Mouse (Mus musculus): Measurements from ENCODE around the gene Rrp9. TPM values are rescaled to one million over a fixed set of nuclear protein-coding genes. Genes with fewer than 3 reads are reported as not detected.

Gene Rrp9
- polyA plus RNA-seq, 1 experiment: 27.4 TPM

DNA sequence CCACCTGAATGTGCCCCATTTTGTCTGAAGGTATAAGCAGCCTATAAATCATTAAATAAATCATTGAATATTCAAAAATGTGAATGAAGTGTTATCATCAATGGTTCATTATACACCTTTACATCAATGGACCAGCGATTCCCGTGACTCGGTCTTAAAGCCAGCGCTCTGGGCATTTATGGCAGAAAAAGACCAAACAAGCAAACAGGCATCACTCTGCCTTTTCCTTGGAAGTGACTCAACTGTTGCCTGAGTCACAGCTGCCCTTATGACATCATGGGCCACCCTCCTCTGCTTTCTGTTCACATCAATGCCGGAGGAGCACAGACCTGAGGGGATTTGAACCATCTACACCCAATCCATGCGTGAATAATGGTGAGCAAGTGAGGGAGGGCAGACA is 23.9 kb downstream of the Rrp9 start, which contains the start of gene Iqcf1:
TSS of gene Iqcf1 (plus strand) at position 301 of the 400 bp plus-strand sequence.
- 91% methylated on average over 6 of the region's 6 CpGs for WGBS
- TF ChIP-seq CTCF (IDR thresholded peaks at IDR 0.05; ENCODE audit: insufficient read depth, low read length) (no peak), POLR2A (IDR thresholded peaks at IDR 0.05; ENCODE audit: borderline replicate concordance, extremely low read depth, low read depth, low read length) (no peak)
- H3K4me3 ChIP-seq (replicated peaks; ENCODE audit: extremely low read depth, low read depth, low read length): no peak within 1 kb of the TSS
- no peak for DNase-seq
- H3K4me1 ChIP-seq (ENCODE audit: control insufficient read depth, insufficient read depth, low read length): no peaks in the 10 kb centered on the region

DNA sequence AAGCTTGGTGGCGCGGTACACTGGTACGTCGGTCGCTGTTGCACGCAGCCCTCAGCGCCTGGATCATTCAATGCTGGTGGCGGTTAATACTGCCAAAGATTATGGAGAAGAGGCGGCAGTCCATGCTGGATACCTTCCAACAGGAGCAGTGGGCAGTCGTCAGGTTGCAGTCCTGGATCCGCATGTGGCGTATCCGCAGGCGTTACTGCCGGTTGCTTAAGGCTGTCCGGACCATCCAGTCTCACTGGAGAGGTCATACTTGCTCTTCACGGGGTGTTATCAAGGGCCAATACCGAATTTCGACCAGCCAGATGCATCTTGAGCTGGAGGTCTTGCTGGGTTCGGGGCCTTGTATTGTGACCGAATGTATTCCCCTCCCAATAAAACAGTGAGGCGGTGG is 26.1 kb downstream of the Rrp9 start:
- DNase-seq: no peak
- Histone ChIP-seq H3K4me1 (ENCODE audit: control insufficient read depth, insufficient read depth, low read length) (no peaks in the 10 kb centered on the region), H3K4me3 (replicated peaks; ENCODE audit: extremely low read depth, low read depth, low read length) (no peak overlapping the region)
- TF ChIP-seq CTCF (IDR thresholded peaks at IDR 0.05; ENCODE audit: insufficient read depth, low read length): no peak
- no peak for TF ChIP-seq POLR2A (IDR thresholded peaks at IDR 0.05; ENCODE audit: borderline replicate concordance, extremely low read depth, low read depth, low read length)
- WGBS: 89% methylated on average over 22 of the region's 22 CpGs

DNA sequence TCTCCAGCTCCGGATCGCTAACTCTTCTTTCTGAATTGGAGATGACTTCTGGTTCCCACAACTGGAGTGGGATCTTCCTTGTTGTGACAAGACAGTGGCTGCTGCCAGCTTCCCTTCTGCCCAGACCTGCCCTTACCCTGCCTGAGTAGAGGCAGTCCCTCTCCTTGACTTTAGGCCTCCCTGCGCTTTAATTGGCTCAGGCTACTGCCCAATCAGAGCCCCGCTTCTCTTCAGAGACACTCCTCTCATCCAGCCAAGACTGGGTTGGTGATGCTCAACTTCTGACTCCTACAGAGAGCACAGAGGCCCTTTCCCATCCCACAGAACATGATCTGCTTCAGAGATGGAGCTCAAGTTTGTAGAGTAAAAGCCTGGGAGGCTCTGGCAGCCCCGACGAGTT is 28.5 kb downstream of the Rrp9 start:
- WGBS: 84% methylated on average over 6 of the region's 6 CpGs
- no peak for DNase-seq
- TF ChIP-seq POLR2A (IDR thresholded peaks at IDR 0.05; ENCODE audit: borderline replicate concordance, extremely low read depth, low read depth, low read length) (no peak), CTCF (IDR thresholded peaks at IDR 0.05; ENCODE audit: insufficient read depth, low read length) (no peak)
- H3K4me1 ChIP-seq (ENCODE audit: control insufficient read depth, insufficient read depth, low read length): no peaks in the 10 kb centered on the region
- no peak overlapping the region for H3K4me3 ChIP-seq (replicated peaks; ENCODE audit: extremely low read depth, low read depth, low read length)

DNA sequence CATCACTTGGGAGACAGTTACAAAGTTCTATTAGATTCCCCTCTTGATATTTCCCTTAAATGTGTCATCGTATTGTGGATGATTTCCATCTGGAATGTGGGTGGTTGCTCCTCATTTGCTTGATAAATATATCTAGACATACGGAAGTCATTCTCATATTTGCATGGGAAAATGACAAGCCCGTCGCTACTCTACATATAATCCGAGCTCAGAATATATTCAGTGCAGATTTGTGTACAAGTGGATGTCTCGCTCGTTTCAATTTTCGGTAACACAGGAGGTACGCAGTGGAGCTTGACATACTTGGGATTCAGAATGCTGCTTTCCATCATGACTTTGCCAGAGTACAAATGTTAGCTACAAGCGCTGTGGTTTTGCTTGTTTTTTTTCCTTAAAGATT is 33.6 kb downstream of the Rrp9 start:
- no peaks in the 10 kb centered on the region; the same call in 1 of the 2 replicates for H3K4me1 ChIP-seq (ENCODE audit: control insufficient read depth, insufficient read depth, low read length)
- TF ChIP-seq CTCF (IDR thresholded peaks at IDR 0.05; ENCODE audit: insufficient read depth, low read length) (no peak), POLR2A (IDR thresholded peaks at IDR 0.05; ENCODE audit: borderline replicate concordance, extremely low read depth, low read depth, low read length) (no peak)
- WGBS: 88% methylated on average over 10 of the region's 10 CpGs

DNA sequence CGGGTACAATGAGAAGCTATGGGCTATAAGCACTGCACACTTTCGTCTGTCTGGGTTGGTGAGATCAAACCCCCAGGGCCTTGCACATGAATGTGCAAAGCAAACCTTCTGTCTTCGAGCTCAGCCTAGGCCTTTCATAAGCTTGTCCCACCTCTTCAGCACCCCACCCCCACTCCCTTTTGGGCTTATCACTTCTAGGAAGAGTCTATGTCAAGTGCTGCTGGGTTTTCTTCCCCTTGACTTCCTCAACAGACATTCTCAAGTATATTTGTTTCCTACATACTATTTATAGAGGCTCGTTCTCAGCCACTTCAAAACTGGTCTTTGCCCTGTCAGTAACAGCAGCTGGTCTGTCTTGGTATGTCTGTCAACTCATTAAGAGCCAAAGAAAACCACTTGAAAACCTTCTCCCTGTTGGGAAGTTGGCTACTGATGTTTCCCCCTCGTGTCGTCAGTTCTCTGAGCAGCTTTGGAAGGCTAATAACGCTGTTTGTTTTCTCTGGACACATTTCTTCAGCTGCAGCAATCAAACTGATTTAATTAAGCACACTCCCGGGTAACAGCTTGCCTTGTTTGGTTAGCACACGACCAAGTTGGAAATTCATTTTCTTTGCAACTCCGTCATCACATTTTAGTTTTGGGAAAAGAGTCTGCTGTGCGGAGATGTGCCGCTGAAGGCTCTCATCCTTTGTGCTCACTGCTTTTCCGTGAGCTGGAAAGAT is 37.1 kb downstream of the Rrp9 start:
- TF ChIP-seq POLR2A (IDR thresholded peaks at IDR 0.05; ENCODE audit: borderline replicate concordance, extremely low read depth, low read depth, low read length): no peak
- Histone ChIP-seq H3K4me3 (replicated peaks; ENCODE audit: extremely low read depth, low read depth, low read length) (no peak overlapping the region), H3K4me1 (ENCODE audit: control insufficient read depth, insufficient read depth, low read length) (no peaks in the 10 kb centered on the region; the same call in 1 of the 2 replicates)
- no peak for DNase-seq
- WGBS: 40% methylated on average over 13 of the region's 13 CpGs

More for the DNA sequence above, 33.6 kb downstream of the Rrp9 start:
- no peak overlapping the region for H3K4me3 ChIP-seq (replicated peaks; ENCODE audit: extremely low read depth, low read depth, low read length)
- DNase-seq: no peak

DNA sequence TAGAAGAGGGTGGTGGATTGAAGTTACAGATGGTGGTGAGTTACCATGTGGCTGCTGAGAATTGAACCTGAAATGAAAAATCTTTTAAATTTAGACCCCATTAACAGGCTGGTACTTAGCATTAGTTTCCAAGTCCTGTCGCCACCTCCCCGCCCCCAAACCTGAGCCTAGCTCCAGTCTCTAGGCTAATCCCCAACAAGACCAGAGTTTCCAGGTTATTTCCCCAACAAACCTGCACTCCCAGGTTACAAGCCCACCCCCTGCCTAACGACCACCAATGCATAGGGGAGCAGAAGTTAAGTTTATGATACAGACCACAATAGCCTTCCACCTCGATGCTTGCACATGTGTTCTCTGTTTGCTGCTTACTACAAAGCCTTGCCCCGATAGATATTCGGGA is 37.8 kb downstream of the Rrp9 start:
- DNase-seq: no peak
- H3K4me3 ChIP-seq (replicated peaks; ENCODE audit: extremely low read depth, low read depth, low read length): no peak overlapping the region
- WGBS: 74% methylated on average over 6 of the region's 6 CpGs
- H3K4me1 ChIP-seq (ENCODE audit: control insufficient read depth, insufficient read depth, low read length): no peaks in the 10 kb centered on the region; the same call in 1 of the 2 replicates
- no peak for TF ChIP-seq CTCF (IDR thresholded peaks at IDR 0.05; ENCODE audit: insufficient read depth, low read length)
- TF ChIP-seq POLR2A (IDR thresholded peaks at IDR 0.05; ENCODE audit: borderline replicate concordance, extremely low read depth, low read depth, low read length): no peak

DNA sequence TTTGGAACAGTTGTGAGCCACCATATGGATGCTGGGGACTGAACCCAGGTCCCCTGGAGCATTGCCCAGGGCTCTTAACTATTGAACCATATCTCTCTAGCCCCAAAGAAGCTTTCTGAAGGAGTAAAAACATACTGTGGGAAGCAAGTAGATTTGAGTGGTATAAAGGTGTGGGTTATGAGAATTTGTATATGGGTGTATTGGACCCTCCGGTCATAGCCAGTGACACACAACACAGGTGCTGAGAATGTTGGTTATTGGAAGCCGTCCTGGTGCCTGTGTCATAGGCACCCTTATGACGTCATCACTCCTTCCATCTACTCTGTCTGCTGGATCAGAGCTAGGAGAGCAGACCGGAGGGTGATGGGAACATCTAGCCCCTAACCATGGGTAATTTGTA is 38.5 kb downstream of the Rrp9 start, which contains the start of gene Iqcf5:
TSS of gene Iqcf5 (plus strand) at position 301 of the 400 bp plus-strand sequence.
- WGBS: 82% methylated on average over 4 of the region's 4 CpGs
- no peak for DNase-seq
- no peaks in the 10 kb centered on the region; the same call in 1 of the 2 replicates for H3K4me1 ChIP-seq (ENCODE audit: control insufficient read depth, insufficient read depth, low read length)
- H3K4me3 ChIP-seq (replicated peaks; ENCODE audit: extremely low read depth, low read depth, low read length): no peak within 1 kb of the TSS
- TF ChIP-seq POLR2A (IDR thresholded peaks at IDR 0.05; ENCODE audit: borderline replicate concordance, extremely low read depth, low read depth, low read length): no peak
- TF ChIP-seq CTCF (IDR thresholded peaks at IDR 0.05; ENCODE audit: insufficient read depth, low read length): no peak

DNA sequence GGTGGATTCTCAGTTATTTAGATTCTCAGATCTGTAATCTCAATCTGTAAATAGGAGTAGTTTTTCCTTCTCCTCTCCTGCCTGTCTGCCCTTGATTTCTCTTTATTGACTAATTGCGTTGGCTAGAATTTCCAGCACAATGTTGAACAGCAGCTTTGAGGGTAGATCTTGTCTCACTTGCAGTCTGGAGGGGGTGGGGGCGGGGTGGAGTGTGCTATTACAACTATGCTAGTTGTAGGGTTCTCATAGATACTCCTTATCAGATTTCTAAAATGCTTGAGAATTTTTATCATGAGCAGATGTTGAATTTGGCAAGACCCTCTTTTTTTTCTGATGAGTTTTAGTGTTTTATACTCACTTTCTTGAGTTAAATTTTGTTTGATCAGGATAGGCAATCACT is 43.7 kb downstream of the Rrp9 start:
- Histone ChIP-seq H3K4me1 (ENCODE audit: control insufficient read depth, insufficient read depth, low read length) (no peaks in the 10 kb centered on the region), H3K4me3 (replicated peaks; ENCODE audit: extremely low read depth, low read depth, low read length) (no peak overlapping the region)
- TF ChIP-seq POLR2A (IDR thresholded peaks at IDR 0.05; ENCODE audit: borderline replicate concordance, extremely low read depth, low read depth, low read length): no peak
- TF ChIP-seq CTCF (IDR thresholded peaks at IDR 0.05; ENCODE audit: insufficient read depth, low read length): no peak
- WGBS: 45% methylated on average over 2 of the region's 2 CpGs
- DNase-seq: no peak

DNA sequence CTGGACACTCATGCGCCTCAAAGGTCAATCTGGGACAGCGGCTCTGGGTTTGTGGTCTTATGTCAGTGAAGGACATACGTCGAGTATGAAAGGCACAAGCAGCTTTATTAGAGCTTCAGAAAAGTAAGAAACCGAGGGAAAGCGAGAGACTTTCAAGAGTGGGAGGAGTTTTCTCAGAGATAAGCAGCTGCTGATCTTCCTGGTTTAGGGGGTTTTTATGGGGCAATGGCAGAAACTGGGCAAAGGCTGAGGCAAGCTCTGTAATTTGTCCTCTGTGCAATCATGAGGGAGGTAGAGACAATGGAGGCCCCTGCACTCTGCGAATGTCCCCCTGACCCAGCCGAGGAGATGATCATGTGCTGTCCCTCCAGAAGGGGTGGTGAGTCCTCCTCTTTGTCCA is 44.1 kb downstream of the Rrp9 start:
- TF ChIP-seq CTCF (IDR thresholded peaks at IDR 0.05; ENCODE audit: insufficient read depth, low read length) (no peak), POLR2A (IDR thresholded peaks at IDR 0.05; ENCODE audit: borderline replicate concordance, extremely low read depth, low read depth, low read length) (no peak)
- no peak for DNase-seq
- 61% methylated on average over 8 of the region's 8 CpGs for WGBS

DNA sequence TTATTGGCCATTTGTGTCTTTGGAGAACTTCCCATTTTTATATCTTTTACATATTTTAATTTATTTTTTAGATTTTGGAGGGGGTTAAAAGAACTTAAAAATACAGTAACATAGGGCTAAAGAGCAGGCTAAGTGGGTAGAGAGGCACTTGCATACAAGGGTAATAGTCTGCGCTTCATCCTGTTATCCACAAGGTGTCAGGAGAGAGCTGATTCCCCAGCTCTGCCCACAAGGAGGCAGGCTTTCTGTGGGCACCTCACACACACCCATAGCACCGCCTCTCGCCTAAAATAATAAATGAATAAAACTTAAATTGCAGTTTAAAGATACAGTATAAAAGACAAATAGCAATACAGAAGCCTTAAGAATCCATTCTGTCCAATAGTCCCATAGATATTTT is 56.1 kb downstream of the Rrp9 start:
- H3K4me1 ChIP-seq (ENCODE audit: control insufficient read depth, insufficient read depth, low read length): no peaks in the 10 kb centered on the region
- 15% methylated on average over 3 of the region's 3 CpGs for WGBS
- H3K4me3 ChIP-seq (replicated peaks; ENCODE audit: extremely low read depth, low read depth, low read length): no peak overlapping the region
- no peak for DNase-seq
- TF ChIP-seq CTCF (IDR thresholded peaks at IDR 0.05; ENCODE audit: insufficient read depth, low read length) (peak; percentile 91), POLR2A (IDR thresholded peaks at IDR 0.05; ENCODE audit: borderline replicate concordance, extremely low read depth, low read depth, low read length) (no peak)

More for the DNA sequence above, 44.1 kb downstream of the Rrp9 start:
- Histone ChIP-seq H3K4me1 (ENCODE audit: control insufficient read depth, insufficient read depth, low read length) (no peaks in the 10 kb centered on the region), H3K4me3 (replicated peaks; ENCODE audit: extremely low read depth, low read depth, low read length) (no peak overlapping the region)

Measured in lung, adult 2 months (tissue).